Mouse (Mus musculus) olfactory bulb, adult 2 months (tissue): ENCODE results near the gene Aktip.

Experiments
- CTCF ChIP-seq: fragments of 200-500 bp; IDR thresholded peaks from 2 replicates; pipeline ENCODE4 v1.5.1; 2012; ENCODE audit warnings: low read depth, mild to moderate bottlenecking, low read length, moderate library complexity; ENCODE audit not compliant: insufficient read depth
- POLR2A ChIP-seq: fragments of 200-500 bp; IDR thresholded peaks from 2 replicates; pipeline ENCODE4 v1.6.1; 2012; ENCODE audit warnings: mild to moderate bottlenecking, low read depth, low read length, moderate library complexity; ENCODE audit not compliant: insufficient read depth

DNA sequence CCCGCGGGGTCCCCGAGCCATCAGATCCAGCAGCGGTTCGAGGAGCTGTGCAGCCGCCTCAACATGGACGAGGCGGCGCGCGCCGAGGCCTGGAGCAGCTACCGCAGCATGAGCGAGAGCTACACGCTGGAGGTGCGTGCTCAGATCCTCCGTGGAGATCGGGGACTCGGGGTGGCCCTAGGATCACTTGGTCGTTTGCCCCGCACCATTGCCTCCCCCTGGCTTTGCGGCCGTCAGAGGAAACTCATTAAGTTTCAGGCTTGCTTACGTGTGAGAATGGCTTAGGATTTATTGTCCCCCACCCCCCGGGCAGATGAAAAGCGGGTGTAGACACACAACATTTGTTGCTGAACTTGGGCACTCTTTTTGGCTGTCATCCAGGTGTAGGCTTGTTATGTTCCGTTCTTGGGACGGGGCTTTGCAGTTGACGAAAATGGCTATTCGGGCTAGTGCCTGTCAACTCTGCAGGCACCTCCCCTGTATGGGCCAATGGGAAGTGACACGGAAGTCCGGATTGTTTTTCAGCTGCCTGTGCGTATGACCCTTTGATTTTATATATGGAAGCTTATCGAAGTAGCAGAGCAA, 129.4 kb downstream of the Aktip start:
- TF ChIP-seq POLR2A (no peak), CTCF (no peak)
